Mouse (Mus musculus) liver, adult 2 months (tissue): Measurements from ENCODE around the gene Zdhhc14. TPM values are rescaled to one million over a fixed set of nuclear protein-coding genes. Genes with fewer than 3 reads are reported as not detected.

Experiments
- DNase-seq: peaks from one replicate; pipeline ENCODE4 v3.0.0-alpha.2; 2011; ENCODE audit warnings: low read depth, low spot score; ENCODE audit errors: extremely low read depth
- H3K27ac ChIP-seq: fragments of 200-500 bp; replicated peaks from 2 replicates; pipeline ENCODE4 v1.5.1; 2012; ENCODE audit warnings: low read depth, mild to moderate bottlenecking, control low read depth, inconsistent platforms, low read length; ENCODE audit not compliant: insufficient read depth
- H3K27me3 ChIP-seq: fragments of 200-500 bp; 2 replicates; pipeline ENCODE4 v1.6.1; 2012; ENCODE audit warnings: mild to moderate bottlenecking, moderate library complexity, low read length, inconsistent platforms; ENCODE audit not compliant: control insufficient read depth, insufficient read depth
- H3K36me3 ChIP-seq: fragments of 200-500 bp; 2 replicates; pipeline ENCODE4 v1.6.1; 2012; ENCODE audit warnings: low read length, inconsistent platforms; ENCODE audit not compliant: control insufficient read depth, insufficient read depth
- H3K4me1 ChIP-seq: fragments of 200-500 bp; 2 replicates; pipeline ENCODE4 v1.6.1; 2011; ENCODE audit warnings: low read length; ENCODE audit not compliant: control insufficient read depth, insufficient read depth
- H3K4me3 ChIP-seq: fragments of 200-500 bp; 2 replicates; pipeline ENCODE4 v1.5.1; 2011; ENCODE audit warnings: low read depth, mild to moderate bottlenecking, control low read depth, low read length, moderate library complexity; ENCODE audit not compliant: insufficient read depth
- H3K79me2 ChIP-seq: fragments of 200-500 bp; 2 replicates; pipeline ENCODE4 v1.6.1; 2012; ENCODE audit warnings: inconsistent platforms, mild to moderate bottlenecking, low read length, moderate library complexity; ENCODE audit not compliant: control insufficient read depth, insufficient read depth
- H3K9ac ChIP-seq: fragments of 200-500 bp; 2 replicates; pipeline ENCODE4 v1.6.1; 2012; ENCODE audit warnings: low read depth, mild to moderate bottlenecking, control low read depth, inconsistent platforms, low read length
- CTCF ChIP-seq: fragments of 200-500 bp; IDR thresholded peaks from 2 replicates; pipeline ENCODE4 v1.5.1; 2011; ENCODE audit warnings: low read depth, low read length, control low read depth
- POLR2A ChIP-seq: fragments of 200-500 bp; IDR thresholded peaks from 2 replicates; pipeline ENCODE4 v1.6.1; 2011; ENCODE audit warnings: low read length, control low read depth; ENCODE audit not compliant: insufficient read depth; ENCODE audit errors: extremely low read depth
- WGBS: fragments of 180-500 bp; shearing (Covaris S2); methylation state at CpG from one replicate; pipeline ENCODE4 v1.1.7; 2018; 5-methylcytosine and 5-hydroxymethylcytosine counted together
- polyA plus RNA-seq: library from polyadenylated mRNA; depleted of rRNA; stranded (reverse); fragments of >200 nt; gene quantifications from 2 replicates; pipeline ENCODE4 v1.2.3, GENCODE M21; 2012
- total RNA-seq: library from RNA; depleted of rRNA; stranded (reverse); fragments of >200 nt; gene quantifications from 2 replicates; pipeline ENCODE4 v1.2.3, GENCODE M21; 2014

Gene Zdhhc14
- total and polyA plus RNA-seq, 2 experiments, result 0.99 to 1.1 TPM

- Histone ChIP-seq H3K27ac (no peak overlapping the region), H3K79me2 (no peaks in the 10 kb centered on the region), H3K4me1 (no peaks in the 10 kb centered on the region), H3K27me3 (no peaks in the 10 kb centered on the region), H3K9ac (no peak overlapping the region), H3K36me3 (no peaks in the 10 kb centered on the region), H3K4me3 (no peak overlapping the region)
- TF ChIP-seq POLR2A (no peak), CTCF (no peak)
- no peak for DNase-seq
Observed at GRCm38 (mm10) chr17:5688669-5689068, 196.3 kb downstream of the Zdhhc14 start.

- H3K36me3 ChIP-seq, result no peaks in the 10 kb centered on the region
- H3K4me1 ChIP-seq, result no peaks in the 10 kb centered on the region
- no peak for DNase-seq
- H3K4me3 ChIP-seq, result no peak overlapping the region
- no peak overlapping the region for H3K27ac ChIP-seq
- no peak overlapping the region for H3K9ac ChIP-seq
- H3K79me2 ChIP-seq, result no peaks in the 10 kb centered on the region
- WGBS, result 78% methylated on average over 8 of the region's 8 CpGs
- no peaks in the 10 kb centered on the region for H3K27me3 ChIP-seq
- TF ChIP-seq CTCF (no peak), POLR2A (no peak)
Observed at GRCm38 (mm10) chr17:5690746-5691535, 198.6 kb downstream of the Zdhhc14 start.

- Histone ChIP-seq H3K27ac (no peak overlapping the region), H3K79me2 (no peaks in the 10 kb centered on the region), H3K9ac (no peak overlapping the region), H3K4me3 (no peak overlapping the region), H3K4me1 (no peaks in the 10 kb centered on the region), H3K36me3 (no peaks in the 10 kb centered on the region), H3K27me3 (no peaks in the 10 kb centered on the region)
- no peak for DNase-seq
- WGBS, result 90% methylated on average over 3 of the region's 3 CpGs
- no peak for TF ChIP-seq CTCF
- TF ChIP-seq POLR2A, result no peak
Observed at GRCm38 (mm10) chr17:5692661-5693060, 200.3 kb downstream of the Zdhhc14 start.

GRCm38 (mm10) chr17:5693256-5693655 lies 200.9 kb downstream of the Zdhhc14 start:
- H3K79me2 ChIP-seq, result no peaks in the 10 kb centered on the region

GRCm38 (mm10) chr17:5698447-5699096 lies 206.2 kb downstream of the Zdhhc14 start:
- TF ChIP-seq CTCF, result no peak
- no peak for TF ChIP-seq POLR2A
- 37% methylated on average over 7 of the region's 7 CpGs for WGBS
- peak; percentile 39 for DNase-seq
- H3K4me1 ChIP-seq, result no peaks in the 10 kb centered on the region
- H3K36me3 ChIP-seq, result no peaks in the 10 kb centered on the region
- H3K27ac ChIP-seq, result no peak overlapping the region
- H3K27me3 ChIP-seq, result no peaks in the 10 kb centered on the region
- no peak overlapping the region for H3K9ac ChIP-seq
- H3K79me2 ChIP-seq, result no peaks in the 10 kb centered on the region
- no peak overlapping the region for H3K4me3 ChIP-seq

More at GRCm38 (mm10) chr17:5693256-5693655, 200.9 kb downstream of the Zdhhc14 start:
- Histone ChIP-seq H3K27me3 (no peaks in the 10 kb centered on the region), H3K27ac (no peak overlapping the region), H3K9ac (no peak overlapping the region), H3K36me3 (no peaks in the 10 kb centered on the region), H3K4me3 (no peak overlapping the region), H3K4me1 (no peaks in the 10 kb centered on the region)
- 89% methylated on average over 7 of the region's 7 CpGs for WGBS
- no peak for DNase-seq
- TF ChIP-seq POLR2A (no peak), CTCF (no peak)
